Mouse (Mus musculus): Measurements from ENCODE around the gene Gm49368. TPM values are rescaled to one million over a fixed set of nuclear protein-coding genes. Genes with fewer than 3 reads are reported as not detected.

Gene Gm49368
- polyA plus RNA-seq, 1 experiment = 0.10 TPM

- Histone ChIP-seq H3K4me3 (ENCODE audit: insufficient read depth, low read length) (no peak overlapping the region), H3K27ac (ENCODE audit: insufficient read depth, low read length) (no peak overlapping the region), H3K4me1 (ENCODE audit: control insufficient read depth, insufficient read depth, low read length) (no peaks in the 10 kb centered on the region)
- TF ChIP-seq POLR2A (IDR thresholded peaks at IDR 0.05; ENCODE audit: extremely low read depth, insufficient read depth, low read length) = no peak
Measured at GRCm38 (mm10) chr7:128115211-128115958, 52.9 kb downstream of the Gm49368 start.

- H3K27ac ChIP-seq (ENCODE audit: insufficient read depth, low read length) = no peak overlapping the region
- no peak overlapping the region for H3K4me3 ChIP-seq (ENCODE audit: insufficient read depth, low read length)
- TF ChIP-seq CTCF (IDR thresholded peaks at IDR 0.05; ENCODE audit: extremely low read depth, insufficient read depth, low read length) (no peak), POLR2A (IDR thresholded peaks at IDR 0.05; ENCODE audit: extremely low read depth, insufficient read depth, low read length) (no peak)
- H3K4me1 ChIP-seq (ENCODE audit: control insufficient read depth, insufficient read depth, low read length) = no peaks in the 10 kb centered on the region
Measured at GRCm38 (mm10) chr7:128116396-128116795, 53.9 kb downstream of the Gm49368 start.

GRCm38 (mm10) chr7:128119726-128120490 lies 57.4 kb downstream of the Gm49368 start:
- no peak overlapping the region for H3K27ac ChIP-seq (ENCODE audit: insufficient read depth, low read length)
- no peaks in the 10 kb centered on the region for H3K4me1 ChIP-seq (ENCODE audit: control insufficient read depth, insufficient read depth, low read length)
- no peak for TF ChIP-seq CTCF (IDR thresholded peaks at IDR 0.05; ENCODE audit: extremely low read depth, insufficient read depth, low read length)
- TF ChIP-seq POLR2A (IDR thresholded peaks at IDR 0.05; ENCODE audit: extremely low read depth, insufficient read depth, low read length) = no peak
- H3K4me3 ChIP-seq (ENCODE audit: insufficient read depth, low read length) = no peak overlapping the region

- Histone ChIP-seq H3K4me1 (ENCODE audit: control insufficient read depth, insufficient read depth, low read length) (no peaks in the 10 kb centered on the region), H3K27ac (ENCODE audit: insufficient read depth, low read length) (no peak within 1 kb of the TSS), H3K4me3 (ENCODE audit: insufficient read depth, low read length) (no peak within 1 kb of the TSS)
- no peak for TF ChIP-seq CTCF (IDR thresholded peaks at IDR 0.05; ENCODE audit: extremely low read depth, insufficient read depth, low read length)
- TF ChIP-seq POLR2A (IDR thresholded peaks at IDR 0.05; ENCODE audit: extremely low read depth, insufficient read depth, low read length) = no peak
Measured at GRCm38 (mm10) chr7:128128741-128129720, 66.5 kb downstream of the Gm49368 start, which contains the start of gene Itgax. Gene Itgax (plus strand): TSS chr7:128129547.

GRCm38 (mm10) chr7:128132148-128132547 lies 69.7 kb downstream of the Gm49368 start:
- TF ChIP-seq POLR2A (IDR thresholded peaks at IDR 0.05; ENCODE audit: extremely low read depth, insufficient read depth, low read length) = no peak
- no peak for TF ChIP-seq CTCF (IDR thresholded peaks at IDR 0.05; ENCODE audit: extremely low read depth, insufficient read depth, low read length)
- no peak overlapping the region for H3K27ac ChIP-seq (ENCODE audit: insufficient read depth, low read length)
- no peaks in the 10 kb centered on the region for H3K4me1 ChIP-seq (ENCODE audit: control insufficient read depth, insufficient read depth, low read length)
- no peak overlapping the region for H3K4me3 ChIP-seq (ENCODE audit: insufficient read depth, low read length)

GRCm38 (mm10) chr7:128133596-128133995 lies 71.1 kb downstream of the Gm49368 start:
- H3K4me3 ChIP-seq (ENCODE audit: insufficient read depth, low read length) = no peak overlapping the region
- no peaks in the 10 kb centered on the region for H3K4me1 ChIP-seq (ENCODE audit: control insufficient read depth, insufficient read depth, low read length)
- H3K27ac ChIP-seq (ENCODE audit: insufficient read depth, low read length) = no peak overlapping the region
- TF ChIP-seq POLR2A (IDR thresholded peaks at IDR 0.05; ENCODE audit: extremely low read depth, insufficient read depth, low read length) (no peak), CTCF (IDR thresholded peaks at IDR 0.05; ENCODE audit: extremely low read depth, insufficient read depth, low read length) (no peak)

GRCm38 (mm10) chr7:128136927-128137326 lies 74.4 kb downstream of the Gm49368 start:
- TF ChIP-seq CTCF (IDR thresholded peaks at IDR 0.05; ENCODE audit: extremely low read depth, insufficient read depth, low read length) (no peak), POLR2A (IDR thresholded peaks at IDR 0.05; ENCODE audit: extremely low read depth, insufficient read depth, low read length) (no peak)
- H3K27ac ChIP-seq (ENCODE audit: insufficient read depth, low read length) = no peak overlapping the region
- H3K4me3 ChIP-seq (ENCODE audit: insufficient read depth, low read length) = no peak overlapping the region
- H3K4me1 ChIP-seq (ENCODE audit: control insufficient read depth, insufficient read depth, low read length) = no peaks in the 10 kb centered on the region

- H3K4me1 ChIP-seq (ENCODE audit: control insufficient read depth, insufficient read depth, low read length) = no peaks in the 10 kb centered on the region
- TF ChIP-seq CTCF (IDR thresholded peaks at IDR 0.05; ENCODE audit: extremely low read depth, insufficient read depth, low read length) (no peak), POLR2A (IDR thresholded peaks at IDR 0.05; ENCODE audit: extremely low read depth, insufficient read depth, low read length) (no peak)
- no peak overlapping the region for H3K4me3 ChIP-seq (ENCODE audit: insufficient read depth, low read length)
- no peak overlapping the region for H3K27ac ChIP-seq (ENCODE audit: insufficient read depth, low read length)
Measured at GRCm38 (mm10) chr7:128139611-128140010, 77.1 kb downstream of the Gm49368 start.

- TF ChIP-seq POLR2A (IDR thresholded peaks at IDR 0.05; ENCODE audit: extremely low read depth, insufficient read depth, low read length) = no peak
- no peak for TF ChIP-seq CTCF (IDR thresholded peaks at IDR 0.05; ENCODE audit: extremely low read depth, insufficient read depth, low read length)
- Histone ChIP-seq H3K27ac (ENCODE audit: insufficient read depth, low read length) (no peak overlapping the region), H3K4me3 (ENCODE audit: insufficient read depth, low read length) (no peak overlapping the region), H3K4me1 (ENCODE audit: control insufficient read depth, insufficient read depth, low read length) (no peaks in the 10 kb centered on the region)
Measured at GRCm38 (mm10) chr7:128150970-128151369, 88.5 kb downstream of the Gm49368 start.
